Mouse (Mus musculus): Measurements from ENCODE around the gene Fcer2a. TPM values are rescaled to one million over a fixed set of nuclear protein-coding genes. Genes with fewer than 3 reads are reported as not detected.

The Fcer2a gene
- total RNA-seq (2021), result under 1 TPM; 0.23 to 0.27 TPM
- long read RNA-seq, experiment 1, result 0 reads
- long read RNA-seq, experiment 2, partial matches to known transcripts, result 2 of 2 reads
- long read RNA-seq, experiment 2, other reads (novel, unspliced or antisense), result 0 of 2 reads

DNA sequence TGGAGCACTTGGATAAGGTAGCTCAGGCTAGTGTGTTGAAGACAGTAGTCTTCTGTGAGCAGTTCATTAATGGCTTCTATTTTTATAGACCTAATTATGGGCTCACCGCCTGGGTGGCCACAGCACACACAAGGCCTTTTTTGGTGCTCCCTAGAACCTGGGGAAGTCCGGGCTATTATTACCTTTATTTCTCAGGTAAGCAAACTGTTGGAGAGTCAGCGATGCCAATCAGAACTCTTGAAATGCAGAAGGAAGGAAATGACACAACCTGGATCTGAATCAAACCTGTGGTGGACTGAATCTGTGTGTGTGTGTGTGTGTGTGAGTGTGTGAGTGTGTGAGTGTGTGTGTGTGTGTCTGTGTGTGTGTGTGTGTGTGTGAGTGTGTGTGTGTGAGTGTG lies at the start of gene Fcer2a:
Gene Fcer2a (minus strand): TSS at position 55 of the 400 bp plus-strand sequence.
- DNase-seq, result no peak

DNA sequence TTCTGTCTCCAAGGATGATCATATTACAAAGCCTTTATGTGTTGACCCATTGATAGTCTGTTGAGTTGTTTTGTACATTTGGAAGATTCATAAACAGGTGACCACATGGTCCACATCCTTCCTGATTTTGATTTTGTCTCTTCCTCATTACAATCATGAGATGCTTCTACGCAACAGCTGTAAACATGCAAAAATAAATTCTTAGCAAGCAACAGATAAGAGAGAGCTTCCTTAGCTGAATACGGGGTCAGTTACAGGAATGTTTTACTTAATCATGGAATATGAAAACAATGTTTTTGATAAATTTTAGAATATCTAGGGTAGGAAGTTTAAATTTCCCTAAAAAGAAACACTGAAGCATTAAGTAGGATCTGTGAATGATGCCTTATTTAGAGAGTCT lies 43.0 kb upstream of the Fcer2a start:
- DNase-seq, result no peak

DNA sequence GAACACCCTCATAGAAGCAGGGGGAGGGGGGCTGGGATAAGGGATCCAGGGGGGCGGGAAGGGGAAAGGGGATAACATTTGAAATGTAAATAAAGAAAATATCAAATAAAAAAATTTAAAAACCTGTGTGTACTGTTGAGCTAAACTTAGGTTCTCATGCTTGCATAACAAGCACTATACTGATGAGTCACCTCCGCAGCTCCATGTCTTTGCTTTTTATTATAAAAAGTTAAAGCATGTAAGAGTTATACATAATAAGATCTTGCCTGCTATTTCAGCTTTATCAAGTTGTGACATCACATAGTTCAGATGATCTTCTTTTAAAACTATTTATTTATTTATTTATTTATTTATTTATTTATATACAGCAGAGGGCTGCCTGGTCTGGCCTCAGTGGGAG lies 41.6 kb upstream of the Fcer2a start:
- DNase-seq, result no peak

DNA sequence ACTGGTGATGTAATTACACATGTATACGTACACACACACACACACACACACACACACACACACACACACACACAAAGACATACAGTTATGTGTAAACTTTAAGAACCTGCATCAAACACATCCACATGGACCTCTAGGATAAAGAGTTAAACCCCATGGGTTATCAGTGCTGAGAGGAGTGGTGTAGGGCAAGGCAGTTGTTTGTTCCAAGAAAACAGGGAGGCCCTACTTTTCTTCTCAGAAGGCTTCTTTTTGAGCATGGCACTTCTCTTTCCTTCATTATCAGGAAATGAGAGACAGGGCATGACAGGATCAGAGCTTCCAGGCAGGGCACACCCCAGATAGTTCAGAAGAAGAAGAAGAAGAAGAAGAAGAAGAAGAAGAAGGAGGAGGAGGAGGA lies 40.1 kb upstream of the Fcer2a start:
- no peak for DNase-seq

DNA sequence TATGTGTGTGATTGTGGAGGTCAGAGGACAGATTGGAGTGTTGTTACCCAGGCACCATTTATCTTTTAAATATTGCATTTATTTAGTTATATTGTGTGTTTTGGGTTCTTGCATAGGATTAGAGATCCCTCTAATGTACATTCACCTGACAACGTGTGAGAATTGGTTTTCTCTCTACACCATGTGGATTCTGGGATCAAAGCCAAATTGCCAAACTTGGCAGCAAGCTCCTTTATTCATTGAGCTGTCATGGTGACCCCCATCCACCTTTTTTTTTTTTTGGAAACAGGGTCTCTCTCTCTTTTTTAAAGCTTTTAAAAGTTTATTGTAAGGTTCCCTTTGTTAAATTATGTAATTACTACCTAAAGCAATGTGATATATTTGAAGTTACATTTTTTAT lies 27.1 kb upstream of the Fcer2a start:
- DNase-seq, result no peak

DNA sequence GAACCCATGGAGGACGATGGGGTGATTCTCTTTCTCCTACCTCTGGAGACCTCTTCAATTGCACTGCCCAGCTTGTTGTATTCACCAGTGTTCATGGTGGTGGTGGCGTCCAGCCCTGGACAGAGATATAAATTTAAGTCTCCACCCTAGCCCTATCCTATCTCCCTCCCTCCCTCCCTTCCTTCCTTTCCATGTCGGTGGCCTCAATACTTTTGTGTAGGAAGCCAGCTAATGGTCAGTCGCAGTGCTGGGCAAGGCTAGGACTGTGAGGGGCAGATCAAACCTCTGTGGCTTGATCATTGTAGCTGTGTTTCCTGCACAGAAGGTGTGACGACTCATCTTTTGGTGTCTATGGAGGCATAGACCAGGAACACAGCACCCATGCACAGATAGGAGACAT lies 26.6 kb upstream of the Fcer2a start, which contains the start of gene Clec4g:
Gene Clec4g (minus strand): TSS at position 101 of the 400 bp plus-strand sequence.
- DNase-seq, result no peak

DNA sequence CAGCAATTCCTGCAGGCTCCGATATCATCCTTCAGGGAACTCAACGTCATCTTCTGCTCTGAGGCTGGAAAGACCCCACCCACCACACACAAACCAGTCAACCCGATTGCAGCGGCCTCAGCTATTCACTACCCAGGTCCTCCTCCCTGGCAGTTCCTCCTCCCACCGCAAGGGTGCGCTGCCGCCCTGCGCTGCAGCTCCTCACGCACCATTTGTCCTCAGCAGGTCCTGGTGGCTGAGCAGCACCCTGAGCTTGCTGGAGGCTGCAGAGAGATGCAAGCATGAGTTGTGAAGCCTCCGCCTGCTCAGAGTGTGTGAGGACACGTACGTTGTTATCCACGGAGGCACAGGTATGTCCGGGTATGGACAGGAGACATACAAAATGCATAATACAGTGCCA lies 24.6 kb upstream of the Fcer2a start:
- peak; percentile 38 for DNase-seq

DNA sequence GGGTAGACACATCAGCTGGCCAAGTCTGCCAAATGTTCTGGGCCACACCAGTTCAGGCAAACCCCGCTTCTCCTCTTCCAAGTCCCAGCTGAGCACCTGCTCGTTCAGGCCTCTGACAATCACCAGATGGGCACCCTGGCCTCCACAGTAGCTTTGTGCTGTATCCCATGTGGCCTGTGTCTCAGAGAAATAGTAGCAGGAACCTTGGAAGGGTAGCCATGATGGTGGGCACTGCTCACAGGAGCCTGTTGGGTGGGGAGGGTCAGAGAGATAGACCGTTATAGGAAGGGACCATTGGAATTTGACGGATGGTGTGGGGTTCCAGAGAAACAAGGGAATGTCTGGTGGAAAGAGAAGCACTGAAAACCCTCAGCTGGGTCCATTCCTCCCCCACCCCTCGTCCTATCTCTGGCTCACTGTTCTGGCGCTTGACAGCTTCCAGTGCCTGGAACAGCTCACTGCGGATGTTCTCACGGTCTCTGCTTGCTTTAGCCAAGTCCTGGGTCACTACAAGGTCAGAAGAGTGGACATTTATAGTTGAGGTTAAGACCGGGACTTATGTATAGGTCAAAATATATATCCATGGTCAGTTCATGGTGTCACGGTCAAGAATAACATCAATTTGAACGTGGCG lies 23.5 kb upstream of the Fcer2a start:
- no peak for DNase-seq

DNA sequence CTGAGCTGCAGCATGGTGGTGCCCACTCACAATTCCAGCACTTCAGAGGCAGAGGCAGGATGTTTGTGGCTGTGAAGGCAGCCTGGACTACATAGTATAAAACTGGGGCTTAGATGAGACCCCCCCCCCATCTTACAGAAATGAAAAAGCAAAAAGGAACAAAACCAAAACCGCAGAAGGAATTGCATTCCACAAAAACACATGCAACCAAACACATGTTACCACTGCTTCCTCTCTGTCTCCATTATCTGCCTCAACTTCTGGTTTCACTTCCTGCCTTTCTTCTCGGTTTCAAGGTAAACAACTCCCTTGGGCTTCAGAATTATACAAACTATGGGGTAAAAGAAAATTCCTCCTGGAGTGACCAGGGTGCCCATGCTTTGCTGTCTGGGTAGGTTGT lies 17.7 kb upstream of the Fcer2a start:
- no peak for DNase-seq

DNA sequence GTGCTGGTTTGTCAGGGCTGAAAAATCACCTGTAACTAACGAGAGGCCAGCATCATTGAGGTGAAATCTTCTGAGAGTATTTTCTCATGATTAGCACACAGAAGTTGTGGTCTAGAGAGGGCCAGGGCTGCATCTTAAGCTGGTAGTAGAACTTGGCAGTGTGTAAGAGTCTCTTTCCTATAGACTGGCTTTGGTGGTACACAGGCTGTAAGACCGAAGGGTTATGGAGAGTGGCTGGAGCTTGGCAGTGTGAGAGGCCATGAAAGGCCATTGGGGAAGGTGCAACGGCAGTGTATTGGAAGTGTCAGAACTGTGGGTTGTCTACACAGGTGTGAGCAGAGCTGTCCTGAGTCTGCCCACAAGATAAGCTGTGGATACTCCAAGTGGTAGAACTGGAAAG lies 16.3 kb upstream of the Fcer2a start:
- no peak for DNase-seq

DNA sequence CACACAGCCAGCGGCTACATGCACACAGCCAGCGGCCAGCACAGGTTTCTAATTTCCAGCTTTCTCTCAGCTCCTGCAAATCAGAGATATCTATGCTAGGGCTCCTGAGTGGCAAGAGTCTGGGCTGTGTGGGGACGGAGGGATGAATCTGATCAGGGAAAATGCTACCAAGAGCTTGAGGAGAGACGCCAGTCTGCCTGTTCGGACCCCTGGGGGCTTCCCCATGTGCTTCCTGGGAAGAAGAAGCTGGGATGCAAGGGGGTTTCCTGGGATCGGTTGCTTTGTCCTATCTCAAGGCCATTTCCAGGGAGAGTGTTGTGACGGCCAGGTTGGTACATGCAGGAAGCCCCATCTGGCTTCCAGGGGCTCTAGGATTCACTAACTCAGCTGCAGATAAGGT lies 13.6 kb upstream of the Fcer2a start:
- DNase-seq, result no peak

DNA sequence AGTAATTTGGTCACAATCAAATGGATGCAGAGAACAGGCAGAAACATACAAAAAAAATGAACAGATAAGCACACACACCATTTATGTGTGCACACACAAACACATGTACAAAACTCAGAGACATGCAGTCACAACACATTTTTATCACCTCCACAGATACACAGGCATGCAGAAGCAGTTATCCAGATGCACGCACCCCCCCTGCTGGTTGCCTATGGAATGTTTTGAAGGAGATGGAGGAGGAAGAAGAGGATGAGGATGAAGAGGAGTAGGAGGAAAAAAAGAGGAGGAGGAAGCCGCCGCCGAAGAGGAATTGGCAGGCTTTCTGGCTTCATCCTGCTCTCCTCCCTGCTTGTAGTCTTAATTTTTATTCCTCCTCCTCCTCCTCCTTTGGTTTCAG lies 11.7 kb upstream of the Fcer2a start:
- no peak for DNase-seq

DNA sequence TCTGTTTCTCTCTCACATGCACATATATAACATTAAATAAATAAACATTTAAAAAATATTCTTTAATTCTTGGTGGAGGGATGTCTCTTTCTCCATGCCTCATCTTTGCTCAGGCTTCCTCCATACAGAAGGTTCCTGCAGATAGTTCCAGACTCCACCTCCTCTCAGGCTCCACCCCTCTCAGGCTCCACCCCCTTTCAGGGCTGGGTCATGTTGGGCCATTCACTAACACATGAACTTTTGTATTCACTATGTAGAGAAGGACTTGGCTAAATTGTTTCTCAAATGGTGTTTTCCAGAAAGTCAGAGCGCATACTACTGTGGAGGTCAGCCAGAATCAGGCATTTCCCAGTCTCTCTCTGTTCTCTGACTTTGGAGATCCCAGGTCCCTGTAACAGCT lies 7.5 kb upstream of the Fcer2a start:
- no peak for DNase-seq

DNA sequence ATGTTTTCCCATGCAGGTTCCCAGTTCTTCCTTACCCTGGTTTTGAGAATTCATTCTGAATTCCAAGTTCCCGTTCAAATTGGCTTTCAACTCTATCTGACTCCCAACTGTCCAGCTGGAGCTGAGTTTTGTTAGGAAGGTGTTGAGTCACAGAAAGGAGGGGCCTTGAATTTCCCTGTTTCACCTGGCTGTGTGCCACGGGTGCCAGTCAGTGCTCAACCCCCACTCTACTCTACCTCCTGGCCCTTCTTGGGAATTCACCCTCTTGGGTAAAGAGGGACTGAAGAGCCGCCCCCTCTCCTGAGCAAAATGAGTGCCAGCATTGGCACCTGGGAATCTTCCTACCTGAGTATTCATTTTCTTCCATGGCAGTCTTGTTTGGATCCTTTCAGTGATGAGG lies 3.2 kb downstream of the Fcer2a start:
- no peak for DNase-seq

DNA sequence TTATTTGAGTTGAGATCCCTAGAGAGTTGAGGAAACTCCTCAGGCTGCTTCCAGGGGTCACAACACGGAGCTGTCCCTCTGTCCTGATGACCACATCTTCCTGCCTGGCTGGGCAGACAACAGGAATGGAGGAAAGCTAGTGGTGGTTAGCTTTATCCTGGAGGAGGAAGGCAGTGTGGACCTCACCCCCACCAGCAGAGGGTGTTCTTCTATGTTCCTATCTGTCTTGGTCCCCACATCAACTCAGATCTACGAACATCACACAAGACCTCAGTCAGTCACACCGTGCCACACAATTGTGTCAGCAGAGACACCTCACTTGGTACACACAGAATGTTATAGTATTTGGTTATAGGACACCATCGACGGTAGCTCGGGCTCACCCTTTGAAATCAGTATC lies 6.4 kb downstream of the Fcer2a start:
- no peak for DNase-seq

DNA sequence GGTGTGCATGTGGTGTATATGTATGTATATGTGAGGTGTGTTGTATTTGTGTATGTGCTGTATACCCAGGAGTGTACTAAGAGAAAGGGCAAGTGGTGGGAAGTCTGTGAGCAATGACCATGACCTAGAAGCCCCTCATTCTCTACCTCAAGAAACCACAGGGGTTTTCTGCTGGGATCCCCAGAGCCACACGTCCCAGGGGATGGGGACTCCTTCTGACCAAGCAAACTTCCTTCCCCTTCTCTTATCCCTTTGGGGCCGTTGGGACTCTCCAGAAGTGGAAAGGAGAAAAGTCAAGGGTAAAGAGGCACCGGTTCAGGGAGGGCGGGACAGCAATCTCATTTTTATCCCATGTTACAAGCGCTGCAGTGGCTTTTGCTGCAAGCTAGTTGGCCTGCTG lies 8.6 kb downstream of the Fcer2a start:
- no peak for DNase-seq

DNA sequence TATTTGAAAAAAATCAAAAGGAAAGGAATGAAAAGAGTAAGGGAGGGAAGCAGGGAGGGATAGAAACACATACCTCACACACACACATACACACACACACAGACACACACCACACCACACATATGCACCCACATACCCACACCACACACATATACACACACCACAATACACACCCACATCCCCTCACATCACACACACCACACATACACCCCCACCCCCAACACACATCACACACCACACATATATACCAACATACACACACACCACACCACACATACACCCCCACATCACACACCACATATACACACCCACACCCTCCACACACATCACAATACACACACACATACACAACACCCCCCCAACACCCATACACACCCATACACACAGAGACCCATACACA lies 9.4 kb downstream of the Fcer2a start:
- no peak for DNase-seq

DNA sequence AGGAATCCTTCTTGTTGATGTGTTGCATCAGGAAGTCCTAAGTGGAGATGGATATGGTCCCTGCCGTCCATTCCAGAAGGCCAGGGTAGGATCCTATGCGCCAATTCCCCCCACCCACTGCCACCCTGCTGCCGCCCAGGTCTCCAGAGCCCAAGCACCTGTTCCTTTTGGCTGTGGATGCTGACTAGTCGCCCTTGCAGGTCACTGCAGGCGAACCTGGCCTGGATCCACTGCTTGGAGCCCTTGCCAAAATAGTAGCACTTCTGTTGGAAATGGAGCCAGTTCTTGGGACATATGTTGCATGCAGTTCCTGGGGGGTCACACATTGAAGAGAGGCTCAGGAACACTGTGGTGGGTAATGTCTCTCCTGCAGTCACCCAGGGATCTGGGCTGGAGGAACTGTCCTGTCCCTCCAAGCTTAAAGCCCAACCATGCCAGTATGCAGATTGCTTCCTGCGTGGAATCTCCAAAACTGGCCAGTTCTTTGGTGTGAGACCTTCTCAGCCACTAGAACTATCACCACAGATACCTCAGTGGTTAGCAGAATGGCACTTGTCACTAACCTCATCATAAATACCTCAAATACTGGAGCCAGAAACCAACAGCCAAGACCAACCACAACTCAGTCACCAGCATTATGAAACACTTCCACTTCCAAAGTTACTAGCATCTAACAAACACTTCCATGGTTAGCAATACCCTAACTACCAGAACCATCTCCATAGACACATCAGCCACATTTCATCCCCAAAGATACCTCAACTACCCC lies 10.4 kb downstream of the Fcer2a start:
- no peak for DNase-seq

DNA sequence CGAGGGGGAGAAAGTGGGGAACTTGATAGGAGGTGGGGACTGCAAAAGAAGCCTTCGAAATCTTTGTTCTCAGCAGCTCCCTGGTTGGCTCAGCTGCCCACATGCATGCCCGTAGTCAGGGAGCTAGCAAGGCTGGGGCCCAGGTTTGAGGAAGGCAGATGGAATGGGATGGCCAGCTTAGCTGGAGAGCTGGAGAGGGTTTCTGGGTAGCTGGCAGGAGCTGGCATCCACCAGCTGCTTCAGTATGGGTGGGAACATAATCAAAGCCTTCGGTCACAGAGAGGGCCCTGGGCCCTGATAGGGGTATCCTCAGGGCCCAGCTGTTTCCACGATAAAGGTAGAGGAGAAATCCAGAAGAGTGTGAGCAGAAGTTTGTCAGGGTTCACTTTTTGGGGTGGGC lies 11.5 kb downstream of the Fcer2a start:
- DNase-seq, result no peak

DNA sequence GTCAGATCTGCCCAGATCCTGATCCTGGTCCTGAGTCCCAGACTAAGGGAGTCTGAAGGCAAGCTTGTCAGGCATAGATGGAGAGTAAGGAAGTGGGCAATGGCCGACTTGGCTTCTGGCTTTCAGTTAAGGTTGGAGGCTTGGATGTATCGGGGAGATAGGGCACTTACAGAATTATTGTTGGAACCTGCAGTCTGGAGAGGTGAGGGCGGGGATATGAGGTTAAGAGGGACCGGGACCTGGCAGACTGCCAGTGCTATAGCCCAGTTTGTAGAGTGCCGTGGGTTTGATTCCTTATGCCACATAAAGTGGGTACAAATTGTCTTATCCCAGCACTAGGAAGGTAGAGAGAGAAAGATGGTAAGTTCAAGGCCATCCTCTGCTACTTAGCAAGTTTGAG lies 14.3 kb downstream of the Fcer2a start:
- no peak for DNase-seq

DNA sequence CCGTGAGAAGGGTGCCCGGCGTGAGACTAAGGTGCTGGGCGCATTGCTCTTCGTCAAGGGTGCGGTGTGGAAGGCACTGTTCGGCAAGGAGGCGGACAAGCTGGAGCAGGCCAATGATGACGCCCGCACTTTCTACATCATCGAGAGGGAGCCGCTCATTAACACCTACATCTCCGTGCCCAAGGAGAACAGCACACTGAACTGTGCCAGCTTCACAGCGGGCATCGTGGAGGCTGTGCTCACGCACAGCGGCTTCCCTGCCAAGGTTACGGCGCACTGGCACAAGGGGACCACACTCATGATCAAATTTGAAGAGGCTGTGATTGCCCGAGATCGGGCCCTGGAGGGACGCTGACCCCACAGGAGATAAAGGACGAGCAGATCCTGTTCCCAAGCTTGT lies 14.7 kb downstream of the Fcer2a start:
- no peak for DNase-seq

DNA sequence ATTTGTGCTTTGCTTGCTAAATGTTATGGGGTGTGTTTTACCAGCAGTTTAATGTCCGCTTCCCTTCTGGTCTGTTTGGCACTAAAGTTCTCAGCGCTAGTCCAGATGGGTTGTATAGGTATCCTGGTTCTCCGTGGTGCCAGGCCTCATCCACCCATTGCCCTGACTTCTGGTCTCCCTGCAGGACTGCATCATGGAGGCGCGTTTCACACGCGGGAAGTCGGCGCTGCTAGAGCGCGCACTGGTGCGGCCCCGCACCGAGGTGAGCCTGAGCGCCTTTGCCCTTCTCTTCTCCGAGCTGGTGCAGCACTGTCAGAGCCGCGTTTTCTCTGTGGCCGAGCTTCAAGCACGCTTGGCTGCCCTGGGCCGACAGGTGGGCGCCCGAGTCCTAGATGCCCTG lies 15.1 kb downstream of the Fcer2a start:
- DNase-seq, result no peak

DNA sequence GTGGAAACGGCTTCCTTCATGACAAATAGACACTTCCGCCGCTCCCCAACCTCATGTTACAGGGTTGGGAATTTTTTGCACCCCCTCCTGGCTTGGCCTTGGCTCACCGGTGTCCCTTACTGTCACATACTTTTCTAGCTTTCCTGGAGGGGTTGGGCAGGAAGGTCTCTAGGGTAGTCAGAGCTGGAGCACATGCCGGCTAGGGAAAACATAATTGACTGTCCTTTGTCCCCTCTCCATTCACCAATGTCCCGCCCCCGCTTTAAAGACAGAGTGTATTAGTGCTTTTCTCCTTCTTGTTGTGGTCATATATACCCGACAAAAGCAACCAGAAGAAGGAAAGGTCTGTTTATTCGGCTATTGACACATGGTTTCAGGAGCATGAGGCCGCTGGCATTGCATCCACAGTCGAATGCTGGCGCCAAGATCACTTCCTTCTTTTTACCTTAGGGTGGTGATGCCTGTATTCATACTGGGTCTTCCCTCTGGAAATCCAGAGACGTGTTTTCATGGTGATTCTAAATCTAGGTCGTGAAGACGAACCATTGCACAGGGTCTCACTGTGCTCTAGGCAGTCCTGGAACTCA lies 16.9 kb downstream of the Fcer2a start:
- no peak for DNase-seq
